Mouse (Mus musculus) heart, adult 9 months (tissue): ENCODE measurements around the gene Nt5e.

Experiments used
- DNase-seq, 2 experiments: peaks; one replicate each; pipeline ENCODE4 v3.0.0; 2022; ENCODE audit warnings: low spot score in 2 of 2

Gene Nt5e

DNA sequence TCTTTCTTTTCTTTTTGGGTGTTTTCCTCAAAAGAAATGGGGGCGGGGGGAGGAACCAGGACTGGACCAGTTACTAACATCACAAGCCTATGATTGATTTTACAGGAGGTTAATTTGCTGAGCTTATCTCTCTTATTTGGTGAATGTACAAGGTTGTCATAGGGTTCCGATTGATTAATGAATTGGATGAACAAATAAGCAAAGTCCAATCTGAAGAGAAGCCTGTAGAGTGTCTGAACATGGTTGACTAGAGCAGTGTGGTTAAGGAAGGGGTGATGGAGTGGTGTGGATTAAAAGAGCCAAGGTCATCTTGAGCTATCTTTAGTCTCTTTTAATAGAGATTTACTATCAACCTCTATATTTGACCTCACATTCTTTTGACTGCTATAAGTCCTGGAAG lies 17.4 kb downstream of the Nt5e start:
- DNase-seq, result no peak

DNA sequence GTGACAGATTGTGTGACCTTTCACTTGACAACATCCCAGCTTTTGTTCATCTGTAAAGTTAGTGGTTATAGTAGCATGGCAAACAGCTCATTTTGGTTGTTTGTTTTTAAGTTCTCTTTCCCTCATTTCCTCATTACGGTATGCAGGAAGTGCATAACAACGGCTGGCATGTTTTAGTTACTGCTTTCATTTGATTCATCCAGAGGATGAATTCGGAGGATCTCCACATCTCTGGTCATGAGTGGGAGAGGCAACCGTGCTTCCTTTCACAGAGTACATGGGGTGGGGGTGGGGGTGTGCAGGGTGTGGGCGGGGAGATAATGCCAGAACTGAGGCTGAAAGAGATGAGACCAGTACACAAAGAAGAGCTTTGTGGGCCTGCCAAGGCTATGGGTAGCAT lies 19.9 kb downstream of the Nt5e start:
- no peak for DNase-seq

DNA sequence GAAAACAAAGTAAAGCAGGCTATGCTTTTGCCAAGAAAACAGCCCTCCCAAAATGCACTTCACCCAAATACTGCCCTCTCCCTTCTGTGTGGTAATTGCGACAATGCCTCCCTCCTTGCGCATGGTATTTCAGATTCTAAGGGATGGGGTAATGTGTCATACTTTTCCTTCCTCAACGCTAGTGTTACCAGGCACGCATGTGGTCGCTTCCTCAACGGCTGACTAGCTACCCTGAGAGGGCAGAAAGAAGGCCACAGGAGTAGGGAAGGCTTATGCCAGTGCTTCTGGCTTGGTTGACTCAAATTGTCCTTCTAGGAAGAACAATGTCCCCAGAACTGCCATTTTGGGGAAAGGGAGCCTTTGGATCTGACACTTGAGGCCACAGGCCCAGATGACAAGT lies 21.6 kb downstream of the Nt5e start:
- no peak for DNase-seq

DNA sequence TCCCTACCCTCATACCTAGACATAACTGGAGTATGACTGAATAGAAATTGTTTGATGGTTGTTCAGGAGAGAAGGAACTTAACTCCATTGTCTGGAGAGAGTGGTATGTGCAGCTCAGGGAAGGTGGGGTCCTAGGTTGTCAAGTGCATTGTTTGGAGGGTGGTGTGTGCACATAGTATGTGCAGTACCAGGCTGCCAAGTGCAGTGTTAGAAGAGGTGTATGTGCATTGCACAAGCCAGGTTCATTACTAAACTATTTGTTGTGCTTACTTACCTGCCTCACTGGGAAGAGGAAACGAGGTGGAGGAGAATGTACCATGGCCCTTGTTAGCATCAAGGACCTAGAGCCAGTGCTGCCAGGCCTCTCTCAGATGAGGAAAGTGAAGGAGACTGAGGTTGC lies 23.3 kb downstream of the Nt5e start:
- DNase-seq, result no peak

DNA sequence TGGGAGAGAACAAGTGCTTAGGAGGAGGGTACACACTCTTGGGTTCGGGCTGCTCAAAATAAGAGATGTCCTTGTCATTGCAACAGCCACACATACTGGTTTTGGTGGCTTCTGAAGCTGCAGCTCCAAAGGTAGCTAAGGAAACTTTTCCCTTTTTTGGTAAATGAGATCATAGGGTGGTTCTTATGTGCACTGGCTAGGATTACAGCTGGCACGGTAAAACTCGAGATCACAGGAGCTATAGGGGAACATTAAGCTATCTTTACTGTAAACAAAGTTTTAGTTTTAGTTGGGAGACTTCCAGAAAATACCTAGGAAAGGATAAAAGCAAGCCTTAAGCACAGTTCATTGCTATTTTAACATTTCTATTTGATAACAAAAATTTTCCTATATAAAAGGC lies 24.2 kb downstream of the Nt5e start:
- no peak for DNase-seq

DNA sequence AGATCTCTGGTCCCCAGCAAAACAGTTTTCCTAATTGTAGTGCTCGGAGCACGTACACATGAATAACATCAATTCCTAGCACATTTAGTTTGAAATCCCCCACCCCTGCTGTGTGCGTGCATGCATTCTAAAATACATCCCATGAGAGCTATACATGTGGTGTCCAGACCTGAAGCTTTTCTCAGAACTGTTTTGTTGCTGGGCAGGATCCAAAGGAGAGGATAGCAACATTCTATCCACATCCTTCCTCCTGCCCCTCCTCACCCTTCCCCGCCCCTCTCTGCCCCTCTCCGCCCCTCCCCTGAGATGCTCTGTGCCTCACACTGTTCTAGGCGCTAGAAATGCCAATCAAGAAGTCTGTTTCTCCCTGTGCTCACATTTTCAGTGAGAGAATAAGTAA lies 25.7 kb downstream of the Nt5e start:
- no peak for DNase-seq

DNA sequence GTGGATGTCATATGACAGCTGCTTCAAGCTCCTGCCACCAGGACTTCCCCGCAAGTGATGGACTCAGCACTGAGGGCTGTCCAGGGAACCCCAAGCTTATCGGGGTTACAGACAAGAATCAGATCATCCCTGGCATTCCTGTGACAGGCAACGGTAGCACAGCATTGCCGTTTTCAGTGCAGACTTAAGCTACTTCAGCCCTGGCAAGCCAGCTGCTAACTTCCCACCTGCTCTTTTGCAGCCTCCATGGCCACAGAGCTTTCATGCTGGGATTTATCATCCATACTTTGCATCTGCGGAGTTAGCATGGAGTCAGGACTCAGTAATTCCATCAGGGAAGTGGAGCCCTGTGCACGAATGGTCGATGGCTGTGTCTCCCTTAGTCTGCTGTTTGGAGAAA lies 26.5 kb downstream of the Nt5e start:
- DNase-seq, result no peak

DNA sequence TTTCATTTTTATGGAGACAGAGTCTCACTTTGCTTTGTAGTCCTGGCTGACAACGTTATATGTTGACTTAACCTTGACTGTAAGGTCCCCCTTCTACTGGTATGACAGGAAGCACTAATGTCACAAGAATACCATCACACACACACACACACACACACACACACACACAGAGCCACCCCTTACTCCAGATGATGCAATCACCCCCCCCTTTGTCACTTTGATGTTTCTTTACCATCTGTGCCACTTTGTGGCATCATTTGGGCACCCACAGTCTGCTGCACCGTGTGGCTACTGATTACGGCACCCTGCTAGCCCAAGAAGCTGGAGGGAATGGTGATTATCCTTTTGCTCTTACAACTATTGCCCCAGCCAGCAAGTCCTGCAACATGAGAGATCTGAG lies 30.2 kb downstream of the Nt5e start:
- DNase-seq, result no peak

DNA sequence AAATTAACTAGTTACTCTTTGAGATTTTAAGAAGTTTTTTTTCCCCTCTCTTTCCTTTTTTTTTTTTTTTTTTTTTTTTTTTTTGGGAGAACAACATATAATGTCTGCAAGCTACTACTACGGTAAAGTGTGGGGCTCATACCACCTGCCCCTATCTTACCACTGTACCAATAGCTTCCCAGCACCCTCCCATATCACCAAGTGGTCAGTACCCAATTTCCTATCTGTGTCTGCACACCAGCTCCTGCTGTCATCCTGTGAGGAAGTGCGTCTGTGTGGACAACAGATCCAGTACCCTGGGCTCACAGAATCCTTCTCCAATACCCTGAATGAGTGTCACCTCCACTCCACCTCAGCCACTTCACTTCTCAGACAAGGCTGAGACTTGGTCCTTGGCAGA lies 32.1 kb downstream of the Nt5e start:
- no peak for DNase-seq

DNA sequence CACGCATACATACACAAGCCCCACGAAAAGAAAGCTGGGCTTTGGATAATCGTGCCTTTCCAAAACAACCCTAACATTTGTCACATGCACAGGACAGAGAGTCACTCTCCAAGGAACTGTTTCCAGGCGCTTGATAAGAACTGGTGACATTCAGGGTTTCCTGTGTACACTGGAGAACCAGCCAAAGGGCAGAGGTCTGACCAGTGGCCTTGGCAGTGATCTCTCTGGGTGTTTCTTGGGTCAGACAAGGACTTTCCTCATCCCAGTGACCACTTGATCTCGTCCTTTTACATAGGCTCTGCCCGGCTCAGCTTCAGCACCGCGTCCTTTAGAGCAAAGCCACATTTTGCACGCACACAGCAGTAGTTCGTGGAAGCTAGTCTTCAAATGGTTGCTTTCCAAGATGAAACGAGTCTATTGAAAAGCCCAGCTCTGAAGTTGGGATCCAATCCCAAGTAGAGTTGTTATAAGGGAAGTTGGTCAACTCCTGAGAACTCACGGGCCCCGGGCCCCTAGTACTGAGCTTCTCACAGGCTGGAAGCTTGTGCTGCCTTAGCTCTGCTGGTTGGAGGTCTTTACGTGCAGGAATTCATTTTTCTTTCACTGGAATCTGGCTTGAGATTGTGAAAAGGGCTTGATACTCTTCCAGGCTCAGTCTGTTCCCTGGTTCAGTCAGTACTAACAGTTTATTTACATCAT lies 34.4 kb downstream of the Nt5e start:
- peak; percentile 69 to 72 for DNase-seq

DNA sequence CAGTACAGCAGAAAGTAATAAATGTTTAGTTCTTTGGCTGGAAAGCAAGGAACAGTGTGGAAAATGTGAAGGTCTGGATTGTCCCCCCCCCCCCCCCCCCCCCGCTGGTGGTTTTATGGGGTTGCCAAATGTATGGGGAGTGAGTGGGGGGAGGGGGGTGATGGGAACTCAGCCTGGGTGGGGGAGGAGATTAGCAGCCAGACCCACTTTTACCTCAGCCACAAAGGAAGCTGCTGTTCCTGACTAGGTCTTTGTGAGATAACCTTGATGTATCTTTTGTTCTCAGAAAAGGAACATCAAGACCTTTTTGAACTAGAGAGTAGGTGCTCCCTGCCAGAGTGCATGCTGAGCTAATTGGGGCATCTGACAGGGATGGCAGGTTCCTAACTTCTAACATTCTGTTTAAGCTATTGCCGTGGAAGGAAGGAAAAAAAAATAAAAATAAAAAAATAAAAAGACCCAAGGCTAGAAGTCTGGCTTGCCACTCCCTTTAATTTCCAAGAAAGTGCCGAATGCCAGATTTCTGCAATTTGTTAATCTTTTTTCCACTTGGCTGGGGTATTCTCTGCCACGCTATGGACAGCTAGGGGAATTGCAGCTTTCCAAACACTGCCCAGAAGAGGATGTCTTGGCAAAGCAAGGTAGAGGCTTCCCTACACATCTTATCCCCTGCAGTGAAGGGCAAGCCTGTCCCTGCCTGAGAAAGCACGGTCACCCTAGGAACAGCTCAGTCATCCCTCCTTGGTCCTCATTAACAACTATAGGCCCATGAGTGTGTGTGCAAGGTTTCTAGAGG lies 35.3 kb downstream of the Nt5e start:
- DNase-seq, result peak; percentile 9 to 14

DNA sequence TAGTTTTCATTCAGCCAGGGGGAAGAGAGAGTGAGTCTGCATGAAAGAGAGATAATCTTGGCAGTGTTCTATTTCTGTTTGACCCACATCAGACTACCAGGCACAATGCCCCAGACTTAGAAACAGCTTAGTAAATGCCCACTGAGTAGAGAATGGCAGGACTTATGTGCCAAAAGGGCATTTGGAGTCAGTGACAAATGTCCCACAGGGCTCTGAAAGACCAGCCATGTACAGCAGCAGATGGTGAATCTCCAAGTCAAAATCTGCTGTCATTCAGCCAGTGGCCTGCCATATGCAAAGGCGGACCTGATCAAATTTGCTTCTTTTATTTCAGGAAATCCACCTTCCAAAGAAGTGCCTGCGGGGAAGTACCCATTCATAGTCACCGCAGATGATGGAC lies 36.1 kb downstream of the Nt5e start:
- peak; percentile 11 to 15 for DNase-seq

DNA sequence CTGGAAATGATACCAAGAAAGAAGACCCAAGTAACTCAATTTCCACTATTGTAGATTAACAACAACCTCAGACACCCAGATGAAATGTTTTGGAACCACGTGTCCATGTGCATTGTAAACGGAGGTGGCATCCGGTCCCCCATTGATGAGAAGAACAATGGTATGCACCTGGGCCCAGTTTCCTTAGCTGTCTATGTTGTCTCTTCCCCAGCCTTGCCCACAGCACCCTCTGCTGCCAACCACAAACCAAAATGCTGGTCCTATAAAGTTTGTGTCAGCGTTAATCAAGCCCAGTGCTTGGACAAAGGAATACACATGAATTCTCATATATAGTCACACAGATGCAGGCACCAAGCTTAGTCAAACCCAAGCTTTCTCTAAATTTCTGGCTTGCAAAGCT lies 39.3 kb downstream of the Nt5e start:
- no peak for DNase-seq

DNA sequence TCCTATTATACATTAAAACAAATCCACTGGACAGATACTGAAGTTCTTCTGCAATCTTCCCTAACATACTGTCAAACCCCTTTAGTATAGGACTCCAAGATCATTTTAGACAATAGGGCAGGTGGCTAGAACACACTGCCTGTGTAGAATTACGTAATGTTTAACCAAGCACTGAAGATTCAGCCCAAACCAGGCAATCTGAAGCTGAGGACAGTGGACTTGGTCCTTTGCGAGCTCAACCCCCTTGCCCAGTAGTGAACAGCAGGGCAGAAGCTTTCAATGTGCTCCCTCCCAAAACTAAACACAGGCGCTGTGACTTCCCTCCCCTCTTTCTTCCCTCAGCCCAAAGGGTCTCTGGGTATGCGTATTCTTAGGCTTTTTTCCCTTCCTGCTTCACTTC lies 39.8 kb downstream of the Nt5e start:
- no peak for DNase-seq

DNA sequence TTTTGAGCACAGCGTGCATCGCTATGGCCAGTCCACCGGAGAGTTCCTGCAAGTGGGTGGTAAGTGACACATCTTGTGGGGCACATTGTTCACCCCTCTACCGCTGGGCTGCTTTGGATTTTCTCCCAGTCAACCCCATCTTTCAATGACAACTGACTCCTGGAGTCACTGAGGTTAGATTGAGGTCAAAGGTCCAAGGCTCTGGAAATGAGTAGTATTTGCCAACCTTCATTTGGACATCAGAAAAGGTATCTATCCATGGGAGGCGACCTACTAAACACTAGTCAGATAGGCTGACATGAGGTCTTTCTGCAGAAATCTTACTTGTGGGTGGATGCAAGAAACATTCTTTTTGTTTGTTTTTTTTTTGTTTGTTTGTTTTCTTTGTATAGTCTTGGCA lies 40.3 kb downstream of the Nt5e start:
- DNase-seq, result no peak

DNA sequence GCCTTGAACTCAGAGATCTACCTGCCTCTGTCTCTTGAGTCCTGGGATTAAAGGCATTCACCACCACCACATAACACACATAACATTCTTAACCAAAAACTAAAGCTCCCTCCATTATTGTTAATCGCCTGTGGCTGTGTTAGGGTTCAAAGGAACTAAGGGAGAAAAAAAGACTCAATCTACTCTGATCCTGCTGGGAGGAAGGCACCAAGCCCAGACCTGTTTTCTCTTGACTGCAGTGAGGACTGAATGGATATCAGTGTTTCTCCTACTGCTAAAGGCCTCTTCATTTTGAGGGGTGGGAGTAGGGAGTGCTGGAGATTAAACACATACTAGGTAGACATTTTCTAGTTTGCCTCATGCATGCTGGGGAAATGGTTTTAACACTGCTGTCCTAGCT lies 40.8 kb downstream of the Nt5e start:
- DNase-seq, result no peak

DNA sequence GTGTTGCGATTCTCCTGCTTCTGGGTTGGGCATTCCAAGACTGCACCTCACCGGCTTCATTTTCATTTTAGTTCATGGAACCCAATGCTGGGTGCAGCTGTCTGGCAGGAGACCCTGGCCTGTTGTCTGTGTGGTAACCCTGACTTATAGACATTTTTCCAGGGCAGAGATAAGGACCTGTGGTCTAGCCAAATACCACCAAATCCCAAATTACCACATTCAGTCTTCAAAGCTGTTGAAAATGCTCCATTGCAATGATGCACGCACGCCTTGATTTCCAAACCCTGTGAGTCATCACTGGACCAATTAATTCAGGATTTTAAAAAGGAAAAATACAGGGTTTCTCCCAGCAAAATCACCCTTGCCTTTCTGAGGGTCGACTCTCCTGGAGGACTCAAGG lies 41.5 kb downstream of the Nt5e start:
- no peak for DNase-seq

DNA sequence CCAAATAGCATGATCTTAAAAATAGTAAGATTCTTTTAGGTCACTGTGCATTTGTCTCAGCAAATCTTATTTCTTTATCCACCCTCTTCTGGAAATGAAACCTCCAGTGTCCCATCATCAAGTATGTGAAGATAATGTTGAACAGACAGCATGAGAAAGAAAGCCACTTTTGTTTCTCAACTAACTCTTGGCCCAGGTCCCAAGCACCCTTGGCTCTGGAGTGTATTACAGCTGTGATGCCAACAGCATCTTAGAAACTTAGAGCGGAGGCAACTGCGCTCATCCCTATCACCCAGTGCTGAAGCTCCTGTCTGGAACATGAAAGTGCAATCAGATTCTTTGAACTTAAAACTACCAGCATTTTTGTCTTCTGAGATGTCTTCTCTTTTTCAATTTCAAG lies 42.7 kb downstream of the Nt5e start:
- no peak for DNase-seq

DNA sequence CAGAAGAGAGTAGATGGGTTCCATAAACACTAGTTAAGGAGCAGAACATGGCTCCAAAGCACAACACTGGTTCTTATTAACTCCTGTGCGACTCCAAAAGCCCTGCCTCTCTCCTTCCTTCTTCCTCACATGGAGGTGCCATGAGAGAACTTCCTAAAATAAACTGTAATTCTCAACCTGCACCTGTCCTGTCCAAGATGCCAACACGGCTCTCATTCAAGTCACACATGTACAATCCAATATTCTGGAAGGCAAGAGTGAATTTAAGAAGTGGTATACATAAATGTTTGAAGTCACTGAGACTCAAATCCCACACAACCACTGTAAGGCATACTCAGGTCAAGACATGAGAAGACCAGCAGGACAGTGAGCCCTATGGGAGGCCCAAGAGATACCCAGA lies 44.2 kb downstream of the Nt5e start:
- no peak for DNase-seq

DNA sequence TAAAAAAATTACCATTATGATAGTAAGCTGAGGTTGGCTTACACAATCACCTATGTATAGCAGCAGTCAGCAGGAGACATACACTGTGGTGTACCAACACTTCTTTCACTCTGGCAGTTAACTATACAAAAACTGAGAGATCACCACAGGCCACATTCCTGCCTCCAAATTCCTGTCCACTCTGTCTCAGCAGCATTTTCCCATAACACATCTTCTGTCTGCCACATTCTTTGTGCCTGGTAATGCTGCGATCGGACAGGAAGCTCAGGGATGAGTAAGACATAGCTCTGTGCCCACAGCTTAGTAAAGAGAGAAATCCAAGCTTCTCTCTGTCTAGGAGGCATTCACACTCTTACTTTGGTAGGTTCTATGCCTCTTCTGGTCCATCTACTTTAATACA lies 46.0 kb downstream of the Nt5e start:
- no peak for DNase-seq

DNA sequence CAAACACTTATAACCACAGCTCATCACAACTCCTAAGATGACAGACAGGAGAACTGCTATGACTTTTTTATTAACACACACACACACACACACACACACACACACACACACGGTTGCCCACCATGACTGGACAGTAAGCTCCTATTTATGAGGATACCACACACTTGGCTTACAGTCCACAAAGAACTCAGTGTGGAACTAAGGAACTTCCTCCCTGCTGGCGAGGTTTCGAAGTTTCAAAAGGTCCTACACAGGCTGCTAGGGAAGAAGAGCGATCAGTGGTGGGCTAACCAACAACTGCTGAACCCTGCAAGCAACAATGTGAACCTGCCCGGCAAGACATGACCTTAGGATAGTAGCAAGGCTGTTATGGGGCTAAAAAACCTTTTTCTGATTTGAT lies 50.5 kb downstream of the Nt5e start:
- no peak for DNase-seq

DNA sequence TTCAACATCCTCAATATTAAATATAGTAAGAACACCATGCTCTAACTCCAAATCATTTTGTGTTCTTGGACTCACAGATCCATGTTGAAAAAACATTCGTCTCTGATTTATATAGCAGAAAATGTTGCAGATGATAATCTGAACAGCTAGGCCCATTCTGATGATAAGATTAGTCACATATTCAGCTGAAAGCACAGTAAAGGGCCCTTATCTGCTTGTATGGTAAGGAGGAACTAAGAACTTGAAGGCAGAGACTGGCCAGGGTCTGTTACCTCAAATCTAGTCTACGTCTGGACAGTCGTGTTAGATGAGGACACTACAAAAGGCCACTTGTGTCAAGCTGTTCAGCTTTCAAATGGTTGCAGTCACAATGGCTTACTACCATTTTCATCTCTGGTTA lies 52.1 kb downstream of the Nt5e start:
- DNase-seq, result no peak

DNA sequence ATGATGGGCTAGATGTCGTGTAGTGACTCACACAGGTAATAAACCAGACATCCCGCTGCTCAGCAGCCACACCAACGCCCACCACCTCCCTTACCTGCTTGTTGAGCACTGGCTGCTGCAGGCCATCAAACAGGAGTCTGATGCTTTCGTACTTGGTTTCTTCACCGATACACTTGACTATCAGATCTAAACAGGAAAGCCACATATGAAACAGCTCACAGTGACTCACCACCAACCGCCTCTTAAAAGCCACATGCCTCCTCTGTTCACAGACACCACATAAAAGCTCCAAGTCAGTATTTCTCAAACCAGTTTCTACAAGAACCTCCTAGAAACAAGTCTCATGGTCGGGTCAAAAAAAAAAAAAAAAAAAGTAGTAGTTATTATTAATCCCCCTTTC lies 53.1 kb downstream of the Nt5e start:
- DNase-seq, result no peak

DNA sequence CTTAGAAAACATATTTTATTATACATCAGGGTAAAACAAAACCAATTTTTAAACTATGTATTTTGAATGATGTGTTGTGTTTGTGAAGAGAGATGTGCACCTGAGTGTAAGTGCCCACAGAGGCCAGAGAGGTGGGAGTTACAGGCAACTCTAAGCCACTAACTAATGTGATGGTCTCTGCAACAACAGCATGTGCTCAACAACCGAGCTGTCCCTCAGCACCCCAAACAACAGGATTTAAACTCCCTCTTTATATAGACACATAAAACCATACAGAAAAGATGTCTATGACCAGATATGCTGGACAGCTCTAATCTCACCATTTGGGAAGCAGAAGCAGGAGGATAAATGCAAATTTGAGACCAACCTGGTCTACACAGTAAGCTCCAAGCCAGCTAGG lies 53.5 kb downstream of the Nt5e start:
- DNase-seq, result no peak
